Mouse (Mus musculus) cortical plate, adult 2 months (tissue): Measurements from ENCODE around the gene Slc25a17.

ENCODE experiments used
- CTCF ChIP-seq: fragments of 200-500 bp; IDR thresholded peaks from 2 replicates; pipeline ENCODE4 v1.5.1; 2011; ENCODE audit warnings: mild to moderate bottlenecking, control low read depth, low read length; ENCODE audit not compliant: insufficient read depth; ENCODE audit errors: extremely low read depth
- POLR2A ChIP-seq: fragments of 200-500 bp; IDR thresholded peaks from 2 replicates; pipeline ENCODE4 v1.6.1; 2011; ENCODE audit warnings: mild to moderate bottlenecking, low read length, control low read depth; ENCODE audit not compliant: insufficient read depth; ENCODE audit errors: extremely low read depth

GRCm38 (mm10) chr15:81365246-81365645 lies 4.6 kb upstream of the Slc25a17 start:
- TF ChIP-seq POLR2A (no peak), CTCF (no peak)
